Mouse (Mus musculus) heart, adult 18-20 months (tissue): ENCODE results near the gene Ubb. TPM values are rescaled to one million over a fixed set of nuclear protein-coding genes. Genes with fewer than 3 reads are reported as not detected.
"Not testable (repeated sequence)": the region's sequence is repeated elsewhere in the genome, so short reads cannot be mapped to it uniquely, and the experiment has no call there.

Experiments used
- DNase-seq, 2 experiments: peaks; one replicate each; pipeline ENCODE4 v3.0.0; 2021 to 2022; ENCODE audit warnings: mixed read lengths in 1 of 2
- long read RNA-seq, 2 experiments: library from polyadenylated mRNA; stranded (forward); transcript quantifications; one replicate each; pipeline ENCODE4 v2.0.0; 2021
- total RNA-seq, 2 experiments: library from RNA; stranded (reverse); gene quantifications; 2 replicates each; pipeline ENCODE4 v1.2.3; 2021

Gene Ubb
- 100 to 1,000 TPM; 599 to 655 TPM for total RNA-seq
- long read RNA-seq, experiment 1, transcript Ubb-201 (2 exons, 1,499 nt): major isoform, 1,443 of 1,465 reads
- long read RNA-seq, experiment 1, partial matches to known transcripts: 17 of 1,465 reads
- long read RNA-seq, experiment 1, other reads (novel, unspliced or antisense): 5 of 1,465 reads
- long read RNA-seq, experiment 2, transcript Ubb-201 (2 exons, 1,499 nt): major isoform, 891 of 916 reads
- long read RNA-seq, experiment 2, partial matches to known transcripts: 0 of 916 reads
- long read RNA-seq, experiment 2, other reads (novel, unspliced or antisense): 25 of 916 reads

- peak; percentile 99 for DNase-seq
These were observed at the start of gene Ubb for GRCm38 (mm10) chr11:62550727-62551225. Gene Ubb, plus strand, starts transcription at chr11:62551171.

GRCm38 (mm10) chr11:62507683-62508082 is 43.3 kb upstream of the Ubb start:
- DNase-seq: no peak

DNA sequence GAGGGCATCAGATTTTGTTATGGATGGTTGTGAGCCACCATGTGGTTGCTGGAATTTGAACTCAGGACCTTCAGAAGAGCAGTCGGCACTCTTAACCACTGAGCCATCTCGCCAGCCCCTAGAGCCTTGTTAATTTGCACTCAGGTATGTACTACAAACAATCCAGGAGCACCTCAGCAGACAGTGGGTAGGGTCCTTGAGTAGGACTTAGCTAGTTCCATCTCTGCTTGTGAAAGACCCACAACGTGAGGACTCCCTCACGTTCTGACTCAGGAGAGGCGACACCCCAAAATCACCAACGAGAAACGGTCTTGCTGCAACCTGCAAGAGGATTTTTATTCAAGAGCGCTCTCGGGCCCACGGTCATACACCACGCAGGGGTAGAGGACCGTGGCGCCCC is 42.6 kb upstream of the Ubb start:
- not testable (repeated sequence) for DNase-seq

GRCm38 (mm10) chr11:62508816-62509215 is 42.2 kb upstream of the Ubb start:
- not testable (repeated sequence) for DNase-seq

DNA sequence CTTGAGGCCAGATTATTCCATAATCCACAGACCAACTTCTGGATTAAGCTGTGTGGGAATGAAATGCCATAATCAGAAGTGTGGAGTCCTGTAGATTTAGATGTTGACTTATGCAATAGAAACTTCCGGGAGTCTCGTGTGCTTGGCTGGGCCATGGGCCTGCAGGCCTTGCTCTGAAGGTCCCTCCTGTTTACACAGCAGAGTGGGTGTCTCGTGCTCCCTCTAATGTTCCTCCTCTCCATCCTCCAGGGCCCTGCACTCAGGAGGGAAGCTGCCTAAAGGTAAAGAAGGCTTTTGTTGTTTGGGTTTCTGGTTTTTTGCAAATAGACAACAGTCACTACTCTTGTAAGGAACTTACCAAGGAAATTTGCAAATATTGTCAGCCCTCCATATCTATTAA is 41.4 kb upstream of the Ubb start:
- DNase-seq: no peak

GRCm38 (mm10) chr11:62510956-62511355 is 40.0 kb upstream of the Ubb start:
- no peak for DNase-seq

DNA sequence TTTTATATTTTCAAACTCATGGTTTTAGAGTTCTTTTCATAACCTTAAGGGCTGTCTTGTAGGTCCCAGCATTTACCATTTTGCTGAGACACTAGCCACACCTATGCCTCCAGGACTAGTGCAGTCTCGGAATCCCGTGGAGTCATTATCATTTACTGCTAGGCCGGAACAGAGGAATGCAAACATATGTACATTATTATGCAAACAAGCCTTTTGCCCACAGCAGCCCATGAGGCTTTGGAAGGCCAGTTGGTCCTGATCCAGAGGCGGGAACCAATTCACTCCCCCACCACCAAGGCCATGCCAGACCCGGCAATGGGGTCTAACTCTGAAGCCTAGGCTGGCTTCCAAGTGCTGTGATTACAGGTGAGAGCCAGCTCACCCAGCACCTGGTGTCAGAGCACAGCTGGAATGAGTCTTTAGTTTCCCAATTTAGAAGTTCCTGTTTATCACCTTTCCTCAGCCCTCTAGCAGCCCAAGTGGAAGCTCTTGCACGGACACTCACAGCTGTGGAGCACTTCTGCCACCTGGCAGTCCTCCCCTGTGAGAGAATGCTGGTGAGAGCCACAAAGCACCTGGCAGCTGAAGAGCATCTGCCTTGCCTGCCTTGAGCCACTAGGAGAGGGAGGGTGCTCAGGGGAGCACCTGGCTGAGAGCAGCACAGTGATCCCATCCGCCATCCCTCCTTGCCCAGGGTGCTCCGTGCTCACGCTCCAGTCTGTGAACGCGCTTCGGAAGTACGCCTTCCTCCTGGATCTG is 39.3 kb upstream of the Ubb start:
- DNase-seq: no peak

DNA sequence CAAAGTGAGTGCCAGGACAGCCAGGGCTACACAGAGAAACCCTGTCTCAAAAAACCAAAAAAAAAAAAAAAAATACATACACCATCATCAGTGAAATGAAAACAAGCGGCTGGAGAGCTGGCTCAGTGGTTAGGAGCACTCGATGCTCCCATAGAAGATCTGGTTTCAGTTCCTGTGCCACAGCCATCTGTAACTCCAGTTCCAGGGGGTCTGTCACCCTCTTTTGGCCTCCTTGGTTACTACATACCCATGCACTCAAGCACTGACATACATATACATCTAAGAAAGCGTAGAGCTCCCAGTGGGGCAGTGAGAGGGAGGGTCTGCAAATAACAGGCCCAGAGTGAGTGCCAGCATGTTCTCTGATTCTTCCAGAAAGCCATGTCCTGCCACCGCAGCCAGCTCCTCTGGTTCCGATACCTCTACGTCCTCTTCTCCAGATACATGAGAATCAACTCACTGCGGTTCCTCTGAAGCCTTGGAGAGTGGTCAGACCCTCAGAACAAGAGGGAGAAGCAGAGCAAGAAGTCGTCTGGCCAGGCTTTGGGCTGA is 38.4 kb upstream of the Ubb start:
- no peak for DNase-seq

GRCm38 (mm10) chr11:62513311-62513710 is 37.7 kb upstream of the Ubb start:
- DNase-seq: no peak

DNA sequence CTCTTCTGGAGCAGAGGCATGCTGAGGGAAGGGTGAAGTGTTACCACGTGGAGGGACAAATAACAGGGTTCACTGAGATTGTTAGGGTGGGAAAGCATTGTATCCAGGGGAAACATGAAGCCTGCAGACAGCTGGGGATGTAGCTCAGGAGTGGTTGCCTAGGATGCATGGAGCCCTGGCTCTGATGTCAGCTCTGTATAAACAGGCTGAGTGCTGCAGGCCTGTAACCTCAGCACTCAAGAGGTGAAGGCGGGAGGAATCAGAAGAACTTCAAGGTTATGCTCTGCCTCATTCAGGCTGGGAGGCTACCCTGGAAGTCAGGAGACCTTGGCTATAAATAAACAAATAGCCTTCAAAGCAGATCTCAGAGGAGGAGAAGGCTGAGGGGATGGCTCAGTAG is 32.0 kb upstream of the Ubb start:
- DNase-seq: no peak

GRCm38 (mm10) chr11:62522283-62522682 is 28.7 kb upstream of the Ubb start:
- DNase-seq: no peak

- no peak for DNase-seq
These were observed 13.9 kb upstream of the Ubb start for GRCm38 (mm10) chr11:62537089-62537488.

GRCm38 (mm10) chr11:62537590-62537989 is 13.4 kb upstream of the Ubb start:
- no peak for DNase-seq

DNA sequence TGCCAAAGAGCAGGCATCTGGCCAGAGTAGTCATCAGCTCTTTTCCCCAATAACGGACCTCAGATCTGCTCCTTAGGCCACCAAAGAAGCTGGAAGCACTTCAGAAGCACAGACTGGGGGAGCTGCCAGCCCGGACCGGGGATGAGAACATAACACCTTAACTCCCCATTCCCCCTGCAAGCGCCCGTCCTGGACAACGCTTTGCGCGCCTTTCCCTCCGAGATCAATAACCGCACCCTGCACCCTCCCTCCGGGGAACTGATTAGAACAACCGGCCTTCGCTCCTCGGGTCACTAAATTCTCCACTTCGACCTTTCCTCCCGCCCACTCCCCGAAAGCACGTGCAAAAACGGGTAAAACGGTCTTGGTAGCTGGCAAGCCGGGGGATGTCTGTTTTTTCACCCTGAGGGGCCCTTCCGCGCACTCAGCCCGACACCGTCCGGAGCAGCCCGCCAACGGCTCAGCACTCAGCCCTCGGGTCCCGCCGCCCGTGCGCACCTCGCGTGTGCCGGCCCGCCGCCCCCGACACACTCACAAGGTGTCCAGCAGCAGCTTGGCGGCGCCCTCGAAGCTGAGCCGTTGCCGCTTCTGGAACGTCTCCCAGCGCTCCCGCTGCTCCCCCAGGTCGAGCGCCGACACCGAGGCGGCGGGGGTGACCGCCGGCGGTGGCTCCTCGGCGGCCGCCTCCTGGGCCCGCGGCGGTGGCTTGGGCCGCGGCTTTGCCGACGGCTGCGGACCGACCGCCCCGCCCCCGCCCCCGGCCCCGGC is 12.5 kb upstream of the Ubb start:
- peak; percentile 61 to 74 for DNase-seq

DNA sequence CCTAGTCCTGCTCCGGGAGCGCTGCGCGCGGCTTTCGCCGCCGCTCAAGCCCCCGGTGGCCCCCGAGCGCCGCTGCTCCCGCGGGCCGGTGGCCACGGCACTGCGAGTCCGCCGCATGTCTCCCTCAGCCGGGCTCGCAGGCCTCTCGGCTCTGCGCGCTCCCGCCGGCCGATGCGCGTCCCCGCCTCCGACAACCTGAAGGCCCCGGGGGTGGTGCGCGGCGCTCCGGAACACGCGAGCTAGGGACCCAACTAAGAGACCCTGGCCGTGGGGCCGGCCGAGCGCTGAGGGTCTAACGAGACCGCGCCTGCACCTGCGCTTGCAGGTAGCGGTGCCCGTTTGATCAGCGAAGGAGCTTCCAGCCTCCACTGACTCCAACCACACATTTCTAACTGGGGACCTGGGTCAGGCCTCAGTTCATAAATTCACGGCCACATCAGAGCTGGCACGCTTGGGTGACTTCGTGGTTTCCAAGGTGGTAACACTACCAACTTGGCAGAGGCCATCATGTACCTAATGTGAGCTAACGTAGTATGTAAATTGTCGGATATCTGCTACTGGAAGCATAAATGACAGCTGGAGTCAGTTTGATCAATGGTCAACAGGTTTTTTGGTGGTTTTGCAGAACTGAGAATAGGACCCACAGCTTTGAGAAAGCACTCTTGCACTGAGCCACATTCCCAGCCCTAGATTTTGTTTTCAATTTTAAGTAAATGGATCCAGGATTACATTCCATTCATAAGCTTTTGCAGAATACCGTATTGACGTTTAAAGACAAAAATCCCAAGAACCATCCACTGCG is 11.7 kb upstream of the Ubb start, which contains the start of gene Cenpv:
Gene Cenpv (minus strand): TSS at position 173 of the 802 bp plus-strand sequence.
- peak; percentile 78 to 81 for DNase-seq

GRCm38 (mm10) chr11:62540167-62540566 is 10.8 kb upstream of the Ubb start:
- DNase-seq: no peak

DNA sequence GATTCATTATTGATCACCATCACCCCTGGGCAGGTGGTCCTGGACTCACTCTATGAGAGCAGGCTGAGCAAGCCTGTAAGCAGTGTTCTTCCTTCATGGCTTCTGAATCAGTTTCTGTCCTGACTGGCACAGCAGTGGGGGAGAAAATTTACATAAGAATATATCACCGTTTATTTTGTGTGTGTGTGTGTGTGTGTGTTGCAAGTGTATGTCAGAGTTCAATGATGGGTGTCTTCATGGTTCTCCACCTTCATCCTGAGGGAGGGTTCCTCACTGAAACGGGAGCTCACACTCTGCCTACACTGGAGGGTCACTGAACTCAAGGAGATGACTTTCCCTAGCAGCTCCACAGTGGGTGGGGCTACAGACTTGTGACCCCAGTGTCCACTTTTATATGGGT is 10.0 kb upstream of the Ubb start:
- DNase-seq: no peak

- DNase-seq: no peak
These were observed 9.4 kb upstream of the Ubb start for GRCm38 (mm10) chr11:62541581-62541980.

DNA sequence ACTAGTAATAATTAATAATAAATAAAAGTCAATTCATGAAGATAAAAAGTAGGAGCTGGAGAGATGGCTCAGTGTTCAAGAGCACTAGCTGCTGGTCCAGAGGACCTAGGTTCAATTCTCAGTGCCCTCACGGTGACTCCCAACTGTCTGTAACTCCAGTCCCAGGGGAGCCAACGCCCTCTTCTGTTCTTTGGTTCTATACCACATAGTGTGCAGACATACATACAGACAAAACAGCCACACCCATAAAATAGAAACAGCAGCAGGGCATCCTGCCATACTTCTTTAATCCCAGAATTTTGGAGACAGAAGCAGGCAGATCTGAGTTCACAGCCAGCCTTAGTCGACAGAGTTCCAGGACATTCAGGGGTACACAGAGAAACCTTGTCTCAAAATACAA is 7.0 kb upstream of the Ubb start:
- DNase-seq: no peak

- DNase-seq: peak; percentile 87 to 89
These were observed 1.2 kb upstream of the Ubb start for GRCm38 (mm10) chr11:62549782-62550181.

- peak; percentile 80 to 83 for DNase-seq
These were observed 715 bp upstream of the Ubb start for GRCm38 (mm10) chr11:62550227-62550685.
